Mouse (Mus musculus): ENCODE measurements at regions not wholly inside any gene's neighbourhood (a gene's known extent, or its start where the extent isn't known, plus 50 kb on each side); places are given as distances from the start of the nearest gene placed in this dataset.
A peak's percentile ranks its signal among the peaks of the same experiment; 100 is the strongest.
"Not testable (repeated sequence)": the region's sequence is repeated elsewhere in the genome, so short reads cannot be mapped to it uniquely, and the experiment has no call there.

- no peak for DNase-seq (ENCODE audit: low read depth, low spot score)
Measured at GRCm38 (mm10) chr6:81815962-81816338, 107.5 kb upstream of the Gcfc2 start.

DNA sequence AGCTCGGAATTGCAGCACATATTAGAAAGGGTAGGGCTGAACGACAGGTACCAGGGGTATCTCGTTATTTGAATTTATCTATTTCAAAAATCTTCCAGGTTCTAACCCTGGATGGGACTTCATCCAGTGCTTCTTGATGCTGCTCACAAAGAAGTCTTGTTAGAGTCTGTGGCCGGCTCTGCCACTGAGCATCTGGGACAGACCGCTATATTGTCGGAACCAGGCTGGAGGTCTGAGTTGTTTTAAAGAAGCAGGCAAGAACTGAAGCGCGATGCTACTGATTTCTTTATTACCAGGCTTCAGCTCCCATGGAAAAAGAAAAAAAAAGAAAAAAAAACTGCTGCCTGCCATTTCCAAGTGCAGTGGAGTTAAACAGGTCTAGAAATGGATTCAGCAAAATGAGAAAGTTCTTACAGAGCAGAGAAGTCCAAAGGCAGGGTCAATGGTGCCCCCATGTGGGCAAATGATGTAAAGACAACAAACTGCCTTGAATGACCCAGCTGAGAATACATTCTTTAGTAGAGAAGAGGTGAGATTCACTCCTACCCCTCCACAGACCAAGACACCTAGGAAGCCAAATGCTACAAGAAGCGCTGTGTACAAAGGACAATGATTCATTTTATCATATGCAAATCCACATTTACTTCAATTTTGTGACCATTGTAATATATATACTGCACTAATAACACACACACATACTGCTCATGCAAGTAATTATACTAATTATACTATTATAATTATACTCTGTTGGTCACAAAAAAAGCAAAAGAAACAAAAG is 106.2 kb upstream of the Gcfc2 start:
- peak; percentile 33 for DNase-seq (ENCODE audit: low read depth, low spot score)

- no peak for DNase-seq (ENCODE audit: low read depth, low spot score)
Measured at GRCm38 (mm10) chr6:81818573-81818972, 104.9 kb upstream of the Gcfc2 start.

- DNase-seq (ENCODE audit: low read depth, low spot score), result no peak
Measured at GRCm38 (mm10) chr6:81820078-81820477, 103.4 kb upstream of the Gcfc2 start.

- no peak for DNase-seq (ENCODE audit: low read depth, low spot score)
Measured at GRCm38 (mm10) chr6:81839474-81840153, 83.9 kb upstream of the Gcfc2 start.

GRCm38 (mm10) chr6:81868207-81868606 is 55.3 kb upstream of the Gcfc2 start:
- DNase-seq (ENCODE audit: low read depth, low spot score), result not testable (repeated sequence)
